Mouse (Mus musculus) embryonic facial prominence, embryonic 10.5 days (tissue): Measurements from ENCODE around the gene Frmd4a. TPM values are rescaled to one million over a fixed set of nuclear protein-coding genes. Genes with fewer than 3 reads are reported as not detected.

ENCODE experiments used
- DNase-seq: peaks from one replicate; pipeline ENCODE4 v3.0.0-alpha.2; 2017; ENCODE audit warnings: low spot score
- H3K27ac ChIP-seq: fragments of 300-500 bp; sonication (generic); replicated peaks from 2 replicates; pipeline ENCODE4 v1.5.1; 2016; ENCODE audit warnings: mild to moderate bottlenecking
- H3K27me3 ChIP-seq: fragments of 300-500 bp; sonication (generic); replicated peaks from 2 replicates; pipeline ENCODE4 v1.6.1; 2016; ENCODE audit warnings: low read depth, mild to moderate bottlenecking; ENCODE audit not compliant: poor library complexity, severe bottlenecking
- H3K36me3 ChIP-seq: fragments of 300-500 bp; sonication (generic); replicated peaks from 2 replicates; pipeline ENCODE4 v1.6.1; 2016; ENCODE audit warnings: mild to moderate bottlenecking, moderate library complexity
- H3K4me1 ChIP-seq: fragments of 300-500 bp; sonication (generic); 2 replicates; pipeline ENCODE4 v1.6.1; 2016
- H3K4me3 ChIP-seq: fragments of 300-500 bp; sonication (generic); 2 replicates; pipeline ENCODE4 v1.5.1; 2016; ENCODE audit warnings: mild to moderate bottlenecking, moderate library complexity
- H3K9me3 ChIP-seq: fragments of 300-500 bp; sonication (generic); 2 replicates; pipeline ENCODE4 v1.6.1; 2016; ENCODE audit warnings: mild to moderate bottlenecking
- WGBS: fragments of 180-500 bp; shearing (Covaris S2); methylation state at CpG from one replicate; pipeline ENCODE4 v1.1.7; 2016; 5-methylcytosine and 5-hydroxymethylcytosine counted together
- polyA plus RNA-seq: library from polyadenylated mRNA; unstranded; fragments of >200 nt; fragmentation: Nextera tagmentation; extraction: Ambion mirVana; gene quantifications from 2 replicates; pipeline ENCODE4 v1.2.1, GENCODE M21; 2016

The Frmd4a gene
- polyA plus RNA-seq, 1 experiment from 2014 or later, result 48.8 TPM

DNA sequence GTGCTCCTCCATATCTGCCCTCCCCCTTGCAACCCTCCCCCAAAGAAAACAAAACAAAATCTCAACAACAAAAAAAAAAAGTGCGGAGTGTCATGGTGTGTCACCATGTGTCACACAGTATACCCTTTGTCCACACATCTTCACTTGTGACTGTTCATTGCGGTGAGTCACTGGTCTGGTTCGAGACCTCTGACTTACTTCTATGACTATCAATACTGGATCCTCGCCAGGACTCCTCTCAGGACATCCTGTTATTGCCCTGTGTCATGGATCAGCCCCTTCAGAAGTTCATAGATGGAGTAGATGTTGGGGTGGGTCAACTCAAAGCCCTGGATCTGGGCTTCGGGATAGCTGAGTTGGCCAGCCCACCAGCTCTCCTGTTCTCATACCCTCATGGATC lies 462.7 kb downstream of the Frmd4a start:
- H3K4me3 ChIP-seq, result no peak overlapping the region
- H3K36me3 ChIP-seq, result peaks cover 65% of the 10 kb centered on the region
- H3K27me3 ChIP-seq, result no peaks in the 10 kb centered on the region
- no peak overlapping the region for H3K27ac ChIP-seq
- no peaks in the 10 kb centered on the region for H3K9me3 ChIP-seq
- no peak for DNase-seq
- 90% methylated on average over 5 of the region's 5 CpGs for WGBS
- peaks cover 45% of the 10 kb centered on the region for H3K4me1 ChIP-seq

DNA sequence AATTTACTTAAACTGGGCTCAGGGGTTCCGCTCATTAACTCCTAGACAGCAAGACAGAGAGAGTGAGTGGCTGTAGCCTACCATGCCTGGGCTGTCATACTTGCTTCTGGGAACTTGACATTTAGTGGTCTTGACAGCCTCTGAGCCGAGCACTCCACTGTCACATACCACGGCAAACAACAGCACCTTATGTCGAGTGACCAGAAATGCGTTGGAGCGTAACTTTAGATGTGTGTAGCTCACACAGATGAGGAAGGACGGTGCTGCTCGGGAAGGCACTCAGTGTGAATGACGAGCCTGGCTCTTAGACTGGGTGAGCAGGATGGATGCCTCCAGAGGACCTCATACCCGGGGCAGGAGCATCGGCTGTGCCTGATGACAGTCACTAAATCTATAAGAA lies 463.6 kb downstream of the Frmd4a start:
- H3K4me3 ChIP-seq, result no peak overlapping the region
- no peak overlapping the region for H3K27ac ChIP-seq
- peak; percentile 31 for DNase-seq
- H3K9me3 ChIP-seq, result no peaks in the 10 kb centered on the region
- H3K4me1 ChIP-seq, result peaks cover 39% of the 10 kb centered on the region
- no peaks in the 10 kb centered on the region for H3K27me3 ChIP-seq
- 61% methylated on average over 11 of the region's 11 CpGs for WGBS
- peaks cover 65% of the 10 kb centered on the region for H3K36me3 ChIP-seq

DNA sequence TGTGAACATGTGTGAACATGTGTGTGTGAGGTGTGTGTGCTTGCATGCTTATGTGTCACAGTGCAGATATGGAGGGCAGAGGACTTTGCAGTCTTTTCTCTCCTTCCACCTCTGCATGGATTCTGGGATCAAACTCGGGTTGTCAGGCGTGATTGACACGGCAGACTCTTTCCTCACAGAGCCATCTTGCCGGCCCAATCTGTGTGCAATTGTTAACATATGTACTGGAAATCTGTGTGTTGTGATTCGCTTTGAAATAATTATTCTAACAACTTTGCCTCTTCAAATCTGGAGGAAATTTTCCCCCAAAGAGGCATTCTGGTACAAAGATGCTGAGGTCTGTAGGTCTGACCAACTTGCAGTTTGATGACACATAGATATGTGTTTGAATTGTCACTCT lies 468.7 kb downstream of the Frmd4a start:
- DNase-seq, result no peak
- Histone ChIP-seq H3K9me3 (no peaks in the 10 kb centered on the region), H3K36me3 (peaks cover 59% of the 10 kb centered on the region), H3K4me1 (peaks cover 14% of the 10 kb centered on the region), H3K27me3 (no peaks in the 10 kb centered on the region), H3K4me3 (no peak overlapping the region), H3K27ac (no peak overlapping the region)
- 80% methylated on average over 5 of the region's 5 CpGs for WGBS

DNA sequence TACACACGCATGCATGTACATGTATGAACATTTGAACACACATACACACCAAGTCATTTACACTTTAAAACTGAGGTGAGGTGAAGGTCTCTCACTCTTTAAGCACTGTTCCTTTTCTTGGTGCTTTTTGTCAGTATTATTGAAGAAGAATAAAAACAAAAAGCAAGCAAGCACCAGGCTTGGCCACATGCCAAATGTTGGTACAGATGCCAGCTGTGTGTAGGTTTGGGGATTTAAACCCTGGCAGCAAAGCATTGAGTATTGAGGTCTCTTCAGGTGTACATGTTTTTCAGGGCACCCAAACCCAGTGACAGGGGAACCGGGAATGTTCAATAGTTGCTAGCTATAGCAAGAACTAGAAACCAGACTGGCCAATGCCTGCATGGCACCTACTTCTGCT lies 469.8 kb downstream of the Frmd4a start:
- peaks cover 54% of the 10 kb centered on the region for H3K36me3 ChIP-seq
- H3K4me1 ChIP-seq, result peaks cover 21% of the 10 kb centered on the region
- 91% methylated on average over 2 of the region's 2 CpGs for WGBS

DNA sequence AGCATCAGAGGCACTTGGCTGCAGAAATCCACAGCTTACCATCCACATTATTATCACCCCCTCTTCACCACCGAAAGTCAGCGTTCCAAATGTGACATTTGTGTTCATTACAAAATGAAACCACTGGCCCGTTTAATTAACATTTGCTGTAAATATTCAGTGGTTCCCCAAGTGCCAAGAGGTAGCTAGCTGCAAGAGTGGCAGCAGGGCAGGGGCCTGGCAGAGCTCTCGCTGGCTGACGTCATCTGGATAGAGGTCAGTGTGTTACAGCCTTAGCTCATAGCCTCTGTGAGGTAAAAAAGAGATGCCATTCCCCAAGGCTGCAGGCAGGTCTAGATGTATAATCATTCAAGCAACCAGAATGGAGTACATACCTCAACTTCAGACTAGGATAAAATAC lies 473.3 kb downstream of the Frmd4a start:
- Histone ChIP-seq H3K4me1 (peaks cover 32% of the 10 kb centered on the region), H3K27ac (0 out of 2 replicates have a peak overlapping the region, but pooled peaks have one; percentile 30), H3K9me3 (no peaks in the 10 kb centered on the region), H3K27me3 (no peaks in the 10 kb centered on the region), H3K4me3 (no peak overlapping the region), H3K36me3 (peaks cover 41% of the 10 kb centered on the region)
- 90% methylated on average over 5 of the region's 5 CpGs for WGBS
- no peak for DNase-seq

More for the DNA sequence above, 469.8 kb downstream of the Frmd4a start:
- no peaks in the 10 kb centered on the region for H3K27me3 ChIP-seq
- no peak overlapping the region for H3K27ac ChIP-seq
- DNase-seq, result no peak
- no peaks in the 10 kb centered on the region for H3K9me3 ChIP-seq
- no peak overlapping the region for H3K4me3 ChIP-seq

DNA sequence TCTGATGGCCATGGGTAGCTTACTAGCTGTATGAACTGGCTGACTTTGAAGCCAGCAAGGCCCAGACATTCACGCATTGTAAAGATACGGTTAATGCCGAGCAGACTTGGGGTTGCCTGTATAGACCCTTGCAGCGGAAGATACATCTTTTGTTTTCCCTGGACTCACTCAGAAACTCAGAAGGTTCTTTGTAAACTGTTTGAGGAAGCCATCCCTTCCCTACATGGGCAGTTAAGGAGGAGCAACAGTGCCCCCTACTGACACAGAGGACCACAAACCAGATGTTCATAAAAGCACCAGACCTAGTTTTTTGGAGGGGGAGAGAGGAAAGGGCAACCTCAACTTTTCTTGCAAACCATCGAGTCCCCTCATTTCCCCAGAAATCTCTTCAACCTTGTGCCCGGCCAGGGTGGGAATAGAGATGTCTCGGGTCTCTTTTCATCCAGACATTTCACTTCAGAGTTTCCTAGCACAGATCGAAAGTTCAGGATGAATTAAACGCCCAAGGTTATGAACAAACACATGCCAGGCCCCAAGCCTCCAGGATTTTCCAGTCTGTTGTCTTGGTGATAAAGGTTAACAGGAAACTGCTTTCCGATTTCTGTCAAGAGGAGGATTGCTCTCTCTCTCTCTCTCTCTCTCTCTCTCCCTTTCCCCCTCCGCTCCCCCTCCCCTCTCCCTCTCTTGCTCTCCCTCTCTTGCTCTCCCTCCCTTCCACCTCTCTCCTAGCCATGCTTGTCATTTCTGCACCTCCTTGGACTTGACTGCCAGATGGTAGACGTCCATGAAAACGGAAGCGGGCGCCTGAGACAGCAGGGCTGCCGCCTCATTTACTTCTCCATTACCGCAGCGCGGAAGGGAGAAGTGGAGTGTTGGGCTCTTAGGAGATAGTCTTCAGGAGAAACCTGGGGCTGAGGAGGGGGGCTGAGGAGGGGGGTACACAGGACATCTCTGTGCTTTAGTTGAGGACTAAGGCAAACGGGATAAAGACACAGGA lies 475.3 kb downstream of the Frmd4a start:
- no peak overlapping the region for H3K4me3 ChIP-seq
- H3K9me3 ChIP-seq, result no peaks in the 10 kb centered on the region
- DNase-seq, result peak; percentile 79
- H3K27me3 ChIP-seq, result no peaks in the 10 kb centered on the region
- H3K27ac ChIP-seq, result peak overlapping the region; percentile 77
- H3K36me3 ChIP-seq, result peaks cover 49% of the 10 kb centered on the region
- H3K4me1 ChIP-seq, result peaks cover 32% of the 10 kb centered on the region
- WGBS, result 52% methylated on average over 20 of the region's 20 CpGs

DNA sequence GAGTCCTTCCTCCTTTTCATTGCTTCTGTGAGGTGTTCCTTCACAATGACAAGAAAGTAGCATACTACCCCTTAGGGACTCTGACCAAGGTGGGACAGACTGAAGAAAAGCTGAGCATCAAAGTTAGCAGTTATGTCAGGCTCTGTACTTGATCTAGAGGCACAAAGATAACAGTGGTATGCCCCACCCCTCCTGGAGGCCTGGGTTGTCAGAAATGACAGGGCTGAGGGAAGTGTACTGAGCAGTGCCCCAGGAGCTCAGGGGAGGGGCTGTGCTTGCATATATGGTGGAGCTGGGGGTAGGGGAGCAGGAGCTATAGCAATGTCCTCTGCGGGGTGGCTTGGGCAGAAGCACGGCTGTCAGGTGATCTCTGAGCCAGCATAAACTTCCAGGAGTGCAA lies 477.0 kb downstream of the Frmd4a start:
- H3K27ac ChIP-seq, result no peak overlapping the region
- H3K9me3 ChIP-seq, result no peaks in the 10 kb centered on the region
- 87% methylated on average over 2 of the region's 2 CpGs for WGBS
- DNase-seq, result no peak
- peaks cover 30% of the 10 kb centered on the region for H3K4me1 ChIP-seq
- H3K36me3 ChIP-seq, result peaks cover 44% of the 10 kb centered on the region
- no peaks in the 10 kb centered on the region for H3K27me3 ChIP-seq
- no peak overlapping the region for H3K4me3 ChIP-seq

DNA sequence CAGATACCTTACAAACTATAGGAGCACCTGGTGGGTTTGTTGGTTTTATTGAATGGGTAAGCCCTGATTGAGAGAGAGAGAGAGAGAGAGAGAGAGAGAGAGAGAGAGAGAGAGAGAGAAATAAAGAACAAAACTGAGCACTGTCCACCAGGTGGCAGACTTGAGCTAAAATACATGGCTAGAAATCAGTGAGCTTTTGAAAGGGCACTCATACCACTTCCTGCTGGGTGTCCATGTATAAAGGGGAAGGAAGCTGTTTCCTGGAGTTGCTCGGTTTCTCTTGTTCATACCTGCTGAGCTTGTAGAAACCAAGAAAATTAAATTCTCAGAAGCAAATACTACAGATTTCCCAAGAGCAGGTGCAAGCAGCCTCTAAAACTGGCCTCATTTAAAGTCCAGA lies 481.7 kb downstream of the Frmd4a start:
- 8% methylated on average over 1 of the region's 1 CpGs for WGBS

DNA sequence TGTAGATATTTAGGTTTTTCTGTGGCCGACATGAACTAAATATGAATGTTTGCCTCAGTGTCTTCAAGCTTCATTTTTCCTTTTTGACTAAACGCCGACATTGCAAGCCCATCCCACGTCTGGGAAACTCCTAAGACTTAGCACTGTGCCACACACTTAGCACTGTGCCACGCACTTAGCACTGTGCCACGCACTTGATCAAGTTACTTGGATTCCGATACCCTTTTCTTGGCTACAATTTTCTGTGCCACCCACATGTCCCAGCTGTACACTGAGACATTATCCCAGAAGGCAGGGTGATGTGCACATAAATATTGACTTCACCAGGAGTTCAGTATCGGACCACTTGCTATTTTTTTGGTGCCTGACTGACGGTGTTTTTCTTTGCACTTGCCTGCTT lies 482.4 kb downstream of the Frmd4a start:
- Histone ChIP-seq H3K9me3 (no peaks in the 10 kb centered on the region), H3K27ac (no peak overlapping the region), H3K36me3 (peaks cover 81% of the 10 kb centered on the region), H3K4me3 (no peak overlapping the region), H3K27me3 (no peaks in the 10 kb centered on the region), H3K4me1 (peaks cover 4% of the 10 kb centered on the region; the same call in 1 of the 2 replicates)
- 93% methylated on average over 9 of the region's 9 CpGs for WGBS
- DNase-seq, result no peak

More for the DNA sequence above, 481.7 kb downstream of the Frmd4a start:
- H3K36me3 ChIP-seq, result peaks cover 76% of the 10 kb centered on the region
- DNase-seq, result peak; percentile 66
- H3K9me3 ChIP-seq, result no peaks in the 10 kb centered on the region
- no peak overlapping the region for H3K27ac ChIP-seq
- no peak overlapping the region for H3K4me3 ChIP-seq
- no peaks in the 10 kb centered on the region for H3K27me3 ChIP-seq
- H3K4me1 ChIP-seq, result peaks cover 4% of the 10 kb centered on the region; the same call in 1 of the 2 replicates

DNA sequence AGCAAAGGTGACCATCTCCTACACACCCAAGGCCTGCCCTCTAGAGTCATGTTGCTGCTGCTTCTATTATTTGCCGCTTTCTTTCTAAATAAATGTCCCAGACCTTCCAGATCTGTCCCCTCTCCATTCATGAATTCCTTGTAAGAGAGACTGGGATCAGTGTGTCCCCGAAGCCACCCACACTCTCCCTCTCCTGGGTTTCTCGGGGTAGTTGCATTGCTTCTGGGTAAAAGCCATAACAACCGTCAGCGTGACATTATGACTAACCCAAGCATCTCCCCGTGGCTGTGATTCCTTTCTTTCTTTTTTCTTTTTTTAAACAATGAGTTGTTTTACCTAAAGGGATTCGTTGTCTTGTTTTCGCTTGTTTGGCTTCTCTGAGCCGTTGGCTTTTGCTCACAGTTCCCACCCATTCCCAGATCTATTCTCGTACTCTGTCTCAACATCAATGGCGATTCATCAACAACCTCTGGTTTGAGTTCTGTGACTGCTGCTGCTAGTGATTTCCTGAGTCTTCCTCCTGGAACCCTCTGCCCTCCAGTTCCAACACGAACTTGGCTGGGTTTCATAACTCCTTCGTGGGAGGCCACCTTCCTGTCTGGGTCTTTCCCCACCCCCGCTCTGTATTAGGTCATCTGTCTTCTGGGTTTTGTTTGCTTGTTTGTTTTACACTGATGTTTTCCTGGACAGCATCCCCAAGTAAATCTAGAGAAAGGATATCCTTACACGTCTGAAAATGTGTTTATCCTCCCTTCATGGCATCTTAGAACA lies 483.9 kb downstream of the Frmd4a start:
- 82% methylated on average over 15 of the region's 15 CpGs for whole genome bisulfite sequencing

DNA sequence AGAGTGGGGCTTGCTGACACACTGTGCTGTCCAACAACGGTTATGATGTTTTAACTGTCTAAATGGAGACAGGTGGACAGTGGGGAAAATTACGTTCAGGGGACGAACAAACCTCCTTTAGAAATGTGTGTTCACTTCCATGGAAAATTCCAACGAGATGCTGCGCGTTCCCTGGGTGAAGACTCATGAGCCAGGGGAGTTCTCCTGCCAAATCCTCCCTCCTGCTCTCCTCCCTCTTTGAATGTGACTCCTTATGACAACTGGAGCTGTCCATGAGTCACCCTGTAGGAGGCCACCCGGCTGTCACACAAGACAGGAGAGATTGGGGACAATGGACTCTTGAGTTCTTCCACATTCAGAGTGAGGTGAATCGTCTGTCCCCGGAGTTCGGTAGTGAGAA lies 486.9 kb downstream of the Frmd4a start:
- 89% methylated on average over 10 of the region's 10 CpGs for WGBS
- Histone ChIP-seq H3K9me3 (no peaks in the 10 kb centered on the region), H3K4me1 (peaks cover 7% of the 10 kb centered on the region; the same call in 1 of the 2 replicates), H3K4me3 (no peak overlapping the region), H3K27me3 (no peaks in the 10 kb centered on the region), H3K36me3 (peaks cover 73% of the 10 kb centered on the region), H3K27ac (no peak overlapping the region)
- DNase-seq, result no peak

More for the DNA sequence above, 483.9 kb downstream of the Frmd4a start:
- H3K4me1 ChIP-seq, result peaks cover 4% of the 10 kb centered on the region; the same call in 1 of the 2 replicates
- no peak overlapping the region for H3K27ac ChIP-seq
- no peaks in the 10 kb centered on the region for H3K9me3 ChIP-seq
- H3K4me3 ChIP-seq, result no peak overlapping the region
- no peak for DNase-seq
- no peaks in the 10 kb centered on the region for H3K27me3 ChIP-seq
- peaks cover 77% of the 10 kb centered on the region for H3K36me3 ChIP-seq

DNA sequence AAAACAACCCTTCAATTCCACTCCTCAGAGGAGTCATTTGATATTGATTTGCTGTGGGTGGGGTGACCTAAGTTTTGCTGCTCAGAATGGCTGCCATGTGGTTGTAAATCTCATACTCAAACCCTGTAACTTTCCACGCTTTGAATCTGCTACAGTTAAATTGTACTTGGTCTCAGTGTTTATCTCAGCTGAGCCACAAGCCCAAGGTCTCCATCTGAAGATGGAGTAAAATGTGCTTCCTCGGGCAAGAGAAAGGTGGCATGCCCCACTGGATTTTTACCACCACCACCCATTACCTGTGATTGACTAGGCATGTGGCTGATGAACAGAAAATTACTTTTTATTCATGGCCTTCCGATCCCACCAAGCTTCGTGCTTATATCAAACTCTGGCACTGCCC lies 488.2 kb downstream of the Frmd4a start:
- Histone ChIP-seq H3K36me3 (peaks cover 61% of the 10 kb centered on the region), H3K27me3 (no peaks in the 10 kb centered on the region), H3K4me1 (peaks cover 7% of the 10 kb centered on the region; the same call in 1 of the 2 replicates), H3K27ac (no peak overlapping the region), H3K9me3 (no peaks in the 10 kb centered on the region), H3K4me3 (no peak overlapping the region)
- WGBS, result 96% methylated on average over 4 of the region's 4 CpGs
- DNase-seq, result no peak
